Mouse (Mus musculus) heart, adult 9 months (tissue): ENCODE measurements around the gene Traf1.

ENCODE experiments used
- DNase-seq, 2 experiments: peaks; one replicate each; pipeline ENCODE4 v3.0.0; 2022; ENCODE audit warnings: low spot score in 2 of 2

The Traf1 gene

GRCm38 (mm10) chr2:34961481-34962036 lies at the start of gene Traf1:
TSS of gene Traf1 (minus strand) at chr2:34961772.
- peak; percentile 49 to 64 for DNase-seq

- DNase-seq = no peak
Observed at GRCm38 (mm10) chr2:34998956-34999355, 37.4 kb upstream of the Traf1 start.

GRCm38 (mm10) chr2:34996506-34996905 lies 34.9 kb upstream of the Traf1 start:
- no peak for DNase-seq

GRCm38 (mm10) chr2:34993696-34994356 lies 32.3 kb upstream of the Traf1 start:
- DNase-seq = no peak

GRCm38 (mm10) chr2:34992729-34993695 lies 31.4 kb upstream of the Traf1 start:
- DNase-seq = no peak

- DNase-seq = no peak
Observed at GRCm38 (mm10) chr2:34991966-34992365, 30.4 kb upstream of the Traf1 start.

GRCm38 (mm10) chr2:34989749-34990148 lies 28.2 kb upstream of the Traf1 start:
- no peak for DNase-seq

- no peak for DNase-seq
Observed at GRCm38 (mm10) chr2:34987595-34987994, 26.0 kb upstream of the Traf1 start.

GRCm38 (mm10) chr2:34984885-34985284 lies 23.3 kb upstream of the Traf1 start:
- DNase-seq = no peak

- peak; percentile 43 to 76 for DNase-seq
Observed at GRCm38 (mm10) chr2:34982906-34983698, 21.5 kb upstream of the Traf1 start.

DNA sequence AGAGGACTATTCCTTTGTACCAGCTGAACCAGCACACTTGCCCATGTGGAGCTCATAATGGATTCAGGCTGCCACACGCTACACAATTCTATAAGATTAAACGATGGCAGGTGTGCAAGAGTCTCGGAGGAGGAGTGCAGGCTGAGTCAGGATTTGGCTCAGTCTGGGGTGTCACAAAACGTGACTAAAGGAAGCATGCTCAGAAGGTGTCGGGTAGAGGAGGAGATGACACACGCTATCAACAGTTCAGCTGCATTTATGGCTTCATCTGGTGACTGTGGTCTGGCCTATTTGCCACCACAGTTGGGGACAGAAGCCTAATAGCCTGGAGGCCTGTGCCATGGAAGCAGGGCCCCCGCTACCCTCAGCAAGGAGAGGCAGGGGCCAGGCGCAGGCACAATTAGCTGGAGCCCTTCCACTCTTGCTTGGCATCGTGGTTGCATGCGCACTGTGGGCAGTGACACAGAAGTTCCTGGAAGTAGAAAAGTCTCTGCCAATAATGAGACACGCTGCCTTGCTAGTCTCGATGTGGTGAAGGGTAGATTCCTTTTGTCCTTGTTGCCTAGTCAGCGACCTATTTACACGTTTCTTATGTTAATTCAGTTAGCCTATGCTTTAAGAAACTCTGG lies 20.6 kb upstream of the Traf1 start:
- DNase-seq = no peak

DNA sequence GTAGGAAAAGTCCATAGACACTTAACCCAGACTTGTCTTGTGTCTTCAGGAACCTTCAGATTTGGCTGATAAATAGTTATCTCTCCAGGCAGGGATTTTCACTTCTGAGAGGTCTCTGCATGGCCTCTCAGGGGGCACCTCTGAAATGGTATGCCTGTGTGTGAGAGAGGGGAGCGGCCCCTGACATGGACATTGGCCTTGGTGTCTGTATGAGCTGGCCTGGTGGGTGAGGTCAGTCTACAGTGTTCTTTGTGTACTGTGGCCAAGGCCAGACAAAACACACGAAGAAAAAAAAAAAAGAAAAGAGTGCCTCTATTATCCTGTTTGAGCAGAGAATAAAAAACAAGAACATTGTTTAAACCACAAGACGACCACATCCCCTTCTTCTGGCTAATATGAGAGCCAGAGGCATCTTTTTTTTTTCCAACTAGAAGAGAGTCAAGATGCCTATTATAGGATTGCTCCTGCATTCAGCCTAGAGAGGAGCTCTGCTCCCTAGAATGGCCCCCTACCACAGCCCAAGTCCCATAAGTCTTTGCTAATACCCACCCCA lies 18.0 kb upstream of the Traf1 start:
- no peak for DNase-seq

- DNase-seq = no peak
Observed at GRCm38 (mm10) chr2:34978226-34978625, 16.7 kb upstream of the Traf1 start.

DNA sequence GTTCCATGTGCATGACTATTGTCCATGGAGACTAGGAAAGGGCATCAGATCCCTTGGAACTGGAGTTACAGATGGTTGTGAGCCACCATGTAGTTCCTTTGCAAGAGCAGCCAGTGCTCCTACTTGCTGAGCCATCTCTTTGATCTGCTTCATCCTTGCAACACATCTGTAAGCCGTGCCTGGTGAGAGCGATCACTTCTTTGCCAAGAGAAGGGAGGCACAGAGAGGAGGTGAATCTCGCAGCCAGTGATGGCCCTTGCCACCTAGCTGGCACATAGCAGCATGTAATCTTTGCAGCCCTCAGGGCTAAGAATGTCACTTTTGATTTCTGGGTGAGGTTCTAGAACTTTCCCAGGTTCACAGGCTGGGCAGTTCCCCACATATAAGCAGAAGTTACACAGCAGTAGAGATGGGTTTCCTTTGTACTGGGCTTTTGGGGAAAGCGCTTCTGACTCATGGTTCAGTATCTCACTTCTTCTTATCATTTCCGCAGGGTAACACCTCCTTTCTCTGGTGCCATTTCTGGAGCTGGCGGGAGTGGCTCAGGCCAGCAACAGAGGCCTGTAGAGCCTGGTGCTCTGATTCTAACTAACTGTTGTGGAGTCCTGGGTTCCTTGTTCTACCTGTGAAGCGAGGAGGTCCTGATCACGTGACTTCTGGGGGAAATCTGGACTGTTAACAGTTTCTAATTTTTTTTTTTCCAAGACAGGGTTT lies 15.5 kb upstream of the Traf1 start:
- DNase-seq = peak in 1 of 2 experiments; percentile 37

GRCm38 (mm10) chr2:34976447-34976846 lies 14.9 kb upstream of the Traf1 start:
- no peak for DNase-seq

- no peak for DNase-seq
Observed at GRCm38 (mm10) chr2:34973087-34973486, 11.5 kb upstream of the Traf1 start.

GRCm38 (mm10) chr2:34971080-34971888 lies 9.7 kb upstream of the Traf1 start:
- no peak for DNase-seq

GRCm38 (mm10) chr2:34970092-34970750 lies 8.6 kb upstream of the Traf1 start:
- peak; percentile 63 to 71 for DNase-seq

GRCm38 (mm10) chr2:34969166-34969565 lies 7.6 kb upstream of the Traf1 start:
- DNase-seq = no peak
